Mouse (Mus musculus) liver, postnatal 0 days (tissue): ENCODE measurements around the gene Anxa8. TPM values are rescaled to one million over a fixed set of nuclear protein-coding genes. Genes with fewer than 3 reads are reported as not detected.

Source experiments
- ATAC-seq: fragments of 200-750 bp; cut with Nextera tagmentation; 2 replicates; pipeline ENCODE4 v1.8.0; 2017; ENCODE audit warnings: mild to moderate bottlenecking, moderate library complexity
- DNase-seq: peaks from one replicate; pipeline ENCODE4 v3.0.0-alpha.2; 2016
- H3K27ac ChIP-seq: fragments of 300-500 bp; sonication (generic); 2 replicates; pipeline ENCODE4 v1.5.1; 2014; ENCODE audit warnings: antibody characterized with exemption, moderate library complexity, mild to moderate bottlenecking, low read depth
- H3K27me3 ChIP-seq: fragments of 300-500 bp; sonication (generic); 2 replicates; pipeline ENCODE4 v1.6.1; 2014; ENCODE audit warnings: low read length, control low read depth, mixed read lengths; ENCODE audit not compliant: insufficient read depth
- H3K36me3 ChIP-seq: fragments of 300-500 bp; sonication (generic); replicated peaks from 2 replicates; pipeline ENCODE4 v1.6.1; 2014; ENCODE audit warnings: mild to moderate bottlenecking, control low read depth, low read length, moderate library complexity, mixed read lengths; ENCODE audit not compliant: insufficient read depth
- H3K4me1 ChIP-seq: fragments of 300-500 bp; sonication (generic); 2 replicates; pipeline ENCODE4 v1.6.1; 2014; ENCODE audit warnings: antibody characterized with exemption, mild to moderate bottlenecking, control low read depth; ENCODE audit not compliant: insufficient read depth
- H3K4me2 ChIP-seq: fragments of 300-500 bp; sonication (generic); 2 replicates; pipeline ENCODE4 v1.6.1; 2014; ENCODE audit warnings: low read depth, mild to moderate bottlenecking, low read length, moderate library complexity, mixed read lengths
- H3K4me3 ChIP-seq: fragments of 300-500 bp; sonication (generic); 2 replicates; pipeline ENCODE4 v1.5.1; 2014; ENCODE audit warnings: low read depth, low read length
- H3K9ac ChIP-seq: fragments of 300-500 bp; sonication (generic); replicated peaks from 2 replicates; pipeline ENCODE4 v1.6.1; 2014; ENCODE audit warnings: mild to moderate bottlenecking, moderate library complexity
- H3K9me3 ChIP-seq: fragments of 300-500 bp; sonication (generic); 2 replicates; pipeline ENCODE4 v1.6.1; 2016; ENCODE audit warnings: mild to moderate bottlenecking, control low read depth, low read length, mixed read lengths
- CTCF ChIP-seq: sonication (generic); IDR thresholded peaks from 2 replicates; pipeline ENCODE4 v1.5.1; 2016; ENCODE audit warnings: antibody characterized with exemption, low read depth
- EP300 ChIP-seq: IDR thresholded peaks from 2 replicates; pipeline ENCODE4 v1.6.1; 2016; ENCODE audit warnings: antibody characterized with exemption, low read depth, mild to moderate bottlenecking
- WGBS: fragments of 180-500 bp; shearing (Covaris S2); extraction: QIAGEN DNeasy Blood & Tissue Kit; methylation state at CpG from one replicate; pipeline ENCODE4 v1.1.7; 2014; ENCODE audit not compliant: insufficient replicate concordance; 5-methylcytosine and 5-hydroxymethylcytosine counted together
- polyA plus RNA-seq: library from polyadenylated mRNA; unstranded; fragments of >200 nt; fragmentation: Nextera tagmentation; extraction: Ambion mirVana; gene quantifications from 2 replicates; pipeline ENCODE4 v1.2.1, GENCODE M21; 2015

The Anxa8 gene
- polyA plus RNA-seq = 0.43 and 0.58 TPM in 2 replicates

- ATAC-seq (no peak), DNase-seq (no peak)
- WGBS = 58% methylated on average over 4 of the region's 4 CpGs
- Histone ChIP-seq H3K4me2 (no peak within 1 kb of the TSS), H3K36me3 (no peaks in the 10 kb centered on the region), H3K27me3 (no peaks in the 10 kb centered on the region), H3K27ac (no peak within 1 kb of the TSS), H3K4me1 (no peaks in the 10 kb centered on the region), H3K9ac (no peak within 1 kb of the TSS), H3K9me3 (no peaks in the 10 kb centered on the region), H3K4me3 (no peak within 1 kb of the TSS)
- TF ChIP-seq CTCF = no peak
- no peak for TF ChIP-seq EP300
Observed at GRCm38 (mm10) chr14:34085731-34086130, at the start of gene Anxa8. Gene Anxa8 (plus strand): TSS chr14:34085981.

DNA sequence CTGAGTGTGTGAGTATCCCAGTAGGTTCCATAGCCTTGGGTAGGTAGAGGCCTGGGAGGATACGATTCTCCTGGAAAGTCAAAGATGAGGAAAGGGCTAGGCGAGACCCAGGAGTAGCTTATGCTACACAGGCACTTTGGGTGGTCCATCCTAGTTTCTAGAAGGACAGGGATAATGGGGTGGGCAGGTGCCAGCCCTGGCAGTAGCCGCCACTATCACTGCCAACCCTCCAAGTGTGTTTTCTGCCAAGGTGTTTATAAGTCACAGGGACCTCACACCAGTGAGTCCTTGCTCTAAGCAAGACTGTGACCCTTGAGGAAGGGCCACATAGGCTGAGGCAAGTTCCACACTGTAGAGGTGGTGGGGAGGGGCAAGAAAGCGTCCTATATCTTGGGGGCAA lies 44.5 kb upstream of the Anxa8 start:
- whole genome bisulfite sequencing = 71% methylated on average over 4 of the region's 4 CpGs
- TF ChIP-seq CTCF = no peak
- TF ChIP-seq EP300 = no peak

GRCm38 (mm10) chr14:34043341-34043740 lies 42.4 kb upstream of the Anxa8 start:
- H3K36me3 ChIP-seq = no peaks in the 10 kb centered on the region
- 48% methylated on average over 3 of the region's 3 CpGs for WGBS
- no peaks in the 10 kb centered on the region for H3K27me3 ChIP-seq
- no peak for ATAC-seq
- no peaks in the 10 kb centered on the region for H3K4me1 ChIP-seq
- TF ChIP-seq EP300 (no peak), CTCF (no peak)
- no peak overlapping the region for H3K27ac ChIP-seq
- no peak overlapping the region for H3K4me2 ChIP-seq
- H3K4me3 ChIP-seq = no peak overlapping the region
- no peak for DNase-seq
- no peaks in the 10 kb centered on the region for H3K9me3 ChIP-seq
- no peak overlapping the region for H3K9ac ChIP-seq

More for the DNA sequence above, 44.5 kb upstream of the Anxa8 start:
- H3K27ac ChIP-seq = no peak overlapping the region
- no peak overlapping the region for H3K4me2 ChIP-seq
- no peak overlapping the region for H3K9ac ChIP-seq
- ATAC-seq = no peak
- no peak overlapping the region for H3K4me3 ChIP-seq
- H3K27me3 ChIP-seq = no peaks in the 10 kb centered on the region
- H3K9me3 ChIP-seq = no peaks in the 10 kb centered on the region
- H3K4me1 ChIP-seq = no peaks in the 10 kb centered on the region
- no peak for DNase-seq
- H3K36me3 ChIP-seq = no peaks in the 10 kb centered on the region

DNA sequence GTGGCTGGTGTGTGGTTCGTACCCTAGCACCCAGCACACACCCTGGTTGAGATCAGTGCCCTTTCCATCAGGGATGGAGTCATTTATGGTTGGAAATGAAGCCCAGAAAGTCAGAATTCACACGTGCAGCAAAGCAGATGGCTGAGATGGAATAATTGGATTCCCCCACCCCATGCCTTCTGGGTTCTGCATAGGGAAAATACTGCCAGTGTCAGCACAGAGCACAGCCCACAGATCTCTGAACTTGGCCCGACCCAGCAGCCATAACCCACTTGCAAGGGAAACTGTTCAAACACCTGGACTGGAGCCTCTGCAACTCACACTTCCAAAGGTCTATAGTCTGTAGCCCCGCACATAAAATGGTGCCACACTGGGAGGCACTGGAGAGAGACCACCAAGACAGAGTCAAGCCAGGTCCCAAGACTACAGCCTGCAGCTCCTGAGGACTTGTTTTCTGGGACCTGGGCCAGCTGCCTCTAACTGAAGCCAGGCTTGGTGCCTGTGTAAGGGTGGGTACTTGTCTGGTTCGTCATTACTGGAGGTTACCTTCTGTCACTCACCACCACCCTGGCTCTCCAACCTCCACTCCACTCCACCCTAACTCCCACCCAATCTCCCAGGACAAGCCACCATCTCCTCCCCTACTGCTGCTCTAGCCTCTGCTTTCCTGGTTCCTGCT lies 35.5 kb upstream of the Anxa8 start:
- no peak overlapping the region for H3K4me2 ChIP-seq
- no peak overlapping the region for H3K4me3 ChIP-seq
- WGBS = 68% methylated on average over 5 of the region's 5 CpGs
- DNase-seq = no peak
- H3K9ac ChIP-seq = no peak overlapping the region
- no peaks in the 10 kb centered on the region for H3K27me3 ChIP-seq
- H3K4me1 ChIP-seq = no peaks in the 10 kb centered on the region
- H3K36me3 ChIP-seq = no peaks in the 10 kb centered on the region
- TF ChIP-seq CTCF = no peak
- no peak for TF ChIP-seq EP300
- no peak overlapping the region for H3K27ac ChIP-seq
- no peaks in the 10 kb centered on the region for H3K9me3 ChIP-seq
- ATAC-seq = no peak

DNA sequence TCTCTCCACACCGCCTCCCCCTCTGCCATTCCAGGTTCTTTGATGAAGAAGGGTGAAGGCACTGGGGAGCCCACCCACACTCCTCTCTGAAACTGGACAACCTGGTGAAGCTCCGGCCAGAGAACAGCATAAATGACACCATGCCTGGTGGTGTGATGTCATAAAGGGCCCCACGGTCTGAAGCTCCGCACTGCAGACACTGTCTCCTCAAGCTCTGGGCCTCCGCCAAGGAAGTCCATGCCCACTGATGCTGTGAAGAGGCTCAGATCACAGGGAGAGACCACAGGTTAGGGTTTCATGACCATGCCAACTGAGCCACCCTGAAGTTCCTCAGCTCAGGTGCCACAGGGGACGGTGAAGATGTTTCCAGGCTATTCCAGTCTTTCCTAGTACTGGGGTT lies 33.3 kb upstream of the Anxa8 start, which contains the start of gene Antxrl:
Antxrl (plus strand) TSS at position 192 of the 400 bp plus-strand sequence.
- DNase-seq (no peak), ATAC-seq (no peak)
- Histone ChIP-seq H3K27me3 (no peaks in the 10 kb centered on the region), H3K27ac (no peak within 1 kb of the TSS), H3K9ac (no peak within 1 kb of the TSS), H3K4me3 (no peak within 1 kb of the TSS), H3K9me3 (no peaks in the 10 kb centered on the region), H3K36me3 (no peaks in the 10 kb centered on the region), H3K4me2 (no peak within 1 kb of the TSS), H3K4me1 (no peaks in the 10 kb centered on the region)
- TF ChIP-seq EP300 = no peak
- no peak for TF ChIP-seq CTCF
- WGBS = 84% methylated on average over 6 of the region's 6 CpGs

GRCm38 (mm10) chr14:34071665-34072064 lies 14.1 kb upstream of the Anxa8 start:
- 64% methylated on average over 6 of the region's 6 CpGs for WGBS

More at GRCm38 (mm10) chr14:34071665-34072064, 14.1 kb upstream of the Anxa8 start:
- no peaks in the 10 kb centered on the region for H3K4me1 ChIP-seq
- H3K4me3 ChIP-seq = no peak overlapping the region
- no peak overlapping the region for H3K9ac ChIP-seq
- ATAC-seq (no peak), DNase-seq (no peak)
- H3K27me3 ChIP-seq = no peaks in the 10 kb centered on the region
- H3K4me2 ChIP-seq = no peak overlapping the region
- no peak for TF ChIP-seq EP300
- TF ChIP-seq CTCF = no peak
- no peaks in the 10 kb centered on the region for H3K36me3 ChIP-seq
- H3K27ac ChIP-seq = no peak overlapping the region
- no peaks in the 10 kb centered on the region for H3K9me3 ChIP-seq
